Comparison of ENCODE assay signal across 19 mouse cellular contexts in the genomic region with DNA sequence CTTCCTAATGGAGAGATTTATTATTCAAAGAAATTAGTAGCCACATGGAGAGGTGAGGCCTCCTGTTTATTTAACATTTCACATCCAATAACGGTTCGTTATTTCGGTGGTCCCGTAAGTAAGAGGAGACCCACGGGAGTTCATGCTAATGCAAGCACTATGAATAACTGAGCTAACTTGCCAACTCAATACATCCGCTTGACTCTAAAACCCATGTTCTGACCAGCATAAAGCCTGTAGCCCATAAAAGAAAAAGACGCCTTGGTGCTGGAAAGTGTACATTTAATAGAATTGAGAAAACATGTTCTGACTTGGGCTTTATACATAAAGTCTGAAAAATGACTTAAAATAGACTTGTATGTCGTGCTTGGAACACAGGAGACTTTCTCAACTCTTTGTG.
"Had no signal": no experiment of that assay in that cellular context is flagged by ENCODE, and none has a peak within 500 bp of the region (broad histone marks: within the 10 kb centered on the region; RNA-seq: fewer than 3 reads in every experiment).

No protein-coding gene starts in this region.

- H3K4me3 ChIP-seq: embryonic facial prominence, embryonic 10.5 days; embryonic facial prominence, embryonic 12.5 days; embryonic facial prominence, embryonic 13.5 days; embryonic facial prominence, embryonic 15.5 days; erythroblast, embryonic 14.5 days; forebrain, embryonic 10.5 days; forebrain, embryonic 12.5 days; forebrain, embryonic 13.5 days; gastrocnemius, adult 2 months; heart, adult 2 months had no signal

- H3K9me3 ChIP-seq: embryonic facial prominence, embryonic 10.5 days; embryonic facial prominence, embryonic 12.5 days; embryonic facial prominence, embryonic 13.5 days; embryonic facial prominence, embryonic 15.5 days; forebrain, embryonic 10.5 days; forebrain, embryonic 12.5 days; forebrain, embryonic 13.5 days had no signal

- H3K36me3 ChIP-seq: embryonic facial prominence, embryonic 10.5 days; embryonic facial prominence, embryonic 12.5 days; embryonic facial prominence, embryonic 13.5 days; embryonic facial prominence, embryonic 15.5 days; forebrain, embryonic 10.5 days; forebrain, embryonic 12.5 days had no signal

- DNase-seq: cerebellum, adult 8-10 months; cerebellum, adult 9-10 months; cerebellum, adult 9-11 months; forebrain, postnatal 0 days; gastrocnemius, postnatal 25 days; gastrocnemius, postnatal 36 days; heart, adult 18-20 months; heart, adult 2 months had no signal

- H3K27ac ChIP-seq: embryonic facial prominence, embryonic 10.5 days; embryonic facial prominence, embryonic 12.5 days; embryonic facial prominence, embryonic 13.5 days; embryonic facial prominence, embryonic 15.5 days; forebrain, embryonic 10.5 days; forebrain, embryonic 12.5 days; forebrain, embryonic 13.5 days; gastrocnemius, adult 2 months; heart, adult 2 months had no signal

- H3K9ac ChIP-seq: embryonic facial prominence, embryonic 12.5 days; embryonic facial prominence, embryonic 13.5 days; embryonic facial prominence, embryonic 15.5 days; forebrain, embryonic 12.5 days; forebrain, embryonic 13.5 days; forebrain, postnatal 0 days had no signal

- H3K27me3 ChIP-seq: embryonic facial prominence, embryonic 12.5 days; embryonic facial prominence, embryonic 13.5 days; embryonic facial prominence, embryonic 15.5 days; forebrain, embryonic 12.5 days; forebrain, embryonic 13.5 days had no signal

- H3K4me2 ChIP-seq: embryonic facial prominence, embryonic 12.5 days; embryonic facial prominence, embryonic 13.5 days; embryonic facial prominence, embryonic 15.5 days; forebrain, embryonic 12.5 days; forebrain, embryonic 13.5 days had no signal

- ATAC-seq: forebrain, embryonic 13.5 days; forebrain, embryonic 14.5 days; forebrain, embryonic 16.5 days; forebrain, postnatal 0 days had no signal

- H3K4me1 ChIP-seq: embryonic facial prominence, embryonic 10.5 days; embryonic facial prominence, embryonic 12.5 days; embryonic facial prominence, embryonic 13.5 days; embryonic facial prominence, embryonic 15.5 days; forebrain, embryonic 10.5 days; forebrain, embryonic 12.5 days; forebrain, embryonic 13.5 days had no signal
